Mouse (Mus musculus) small intestine, adult 2 months (tissue): Measurements from ENCODE around the gene Bcas3. TPM values are rescaled to one million over a fixed set of nuclear protein-coding genes. Genes with fewer than 3 reads are reported as not detected.

Experiments
- H3K27ac ChIP-seq: fragments of 200-500 bp; 2 replicates; pipeline ENCODE4 v1.5.1; 2012; ENCODE audit warnings: low read depth, low read length, control low read depth, inconsistent platforms; ENCODE audit not compliant: insufficient read depth
- H3K27me3 ChIP-seq: fragments of 200-500 bp; 2 replicates; pipeline ENCODE4 v1.6.1; 2012; ENCODE audit warnings: mild to moderate bottlenecking, moderate library complexity, low read length, inconsistent platforms; ENCODE audit not compliant: control insufficient read depth, insufficient read depth
- H3K36me3 ChIP-seq: fragments of 200-500 bp; 2 replicates; pipeline ENCODE4 v1.6.1; 2012; ENCODE audit warnings: mild to moderate bottlenecking, low read length, control low read depth, inconsistent platforms; ENCODE audit not compliant: control insufficient read depth, insufficient read depth
- H3K4me1 ChIP-seq: fragments of 200-500 bp; 2 replicates; pipeline ENCODE4 v1.6.1; 2012; ENCODE audit warnings: low read length, inconsistent platforms, mixed read lengths; ENCODE audit not compliant: control insufficient read depth, insufficient read depth, insufficient read length
- H3K4me3 ChIP-seq: fragments of 200-500 bp; 2 replicates; pipeline ENCODE4 v1.5.1; 2012; ENCODE audit warnings: low read depth, mild to moderate bottlenecking, control low read depth, inconsistent platforms, low read length, moderate library complexity
- CTCF ChIP-seq: fragments of 200-500 bp; IDR thresholded peaks from 2 replicates; pipeline ENCODE4 v1.5.1; 2012; ENCODE audit warnings: low read depth, mild to moderate bottlenecking, control low read depth, inconsistent platforms, low read length, moderate library complexity, mixed read lengths; ENCODE audit not compliant: insufficient replicate concordance, insufficient read length; ENCODE audit errors: extremely low read depth
- POLR2A ChIP-seq: fragments of 200-500 bp; IDR thresholded peaks from 2 replicates; pipeline ENCODE4 v1.6.1; 2012; ENCODE audit warnings: low read depth, mild to moderate bottlenecking, control low read depth, inconsistent platforms, low read length, moderate library complexity
- WGBS: fragments of 180-500 bp; shearing (Covaris S2); methylation state at CpG from one replicate; pipeline ENCODE4 v1.1.7; 2018; 5-methylcytosine and 5-hydroxymethylcytosine counted together
- polyA plus RNA-seq: library from polyadenylated mRNA; depleted of rRNA; stranded (reverse); fragments of >200 nt; gene quantifications from 2 replicates; pipeline ENCODE4 v1.2.3, GENCODE M21; 2012

Gene Bcas3
- polyA plus RNA-seq, 1 experiment, result 32.1 TPM

DNA sequence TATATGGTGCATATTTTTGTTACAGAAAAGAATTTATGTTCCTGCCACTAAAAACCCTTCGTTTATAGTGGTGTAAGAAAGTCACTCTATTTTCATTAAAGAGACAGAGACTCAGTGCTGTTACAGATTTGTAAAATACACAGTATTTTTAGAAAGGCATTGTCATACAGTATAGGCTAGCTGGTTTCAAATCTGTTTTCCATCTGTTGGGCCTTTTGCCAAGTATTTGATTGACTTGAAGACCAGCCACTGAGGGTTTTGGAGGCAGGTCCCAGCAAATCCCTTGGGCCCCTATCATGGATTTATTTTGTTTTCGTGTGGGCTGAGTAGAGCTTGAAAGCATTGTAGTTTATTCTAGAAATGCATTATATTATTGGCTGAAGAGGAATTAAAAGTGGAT, 40.1 kb upstream of the Bcas3 start:
- 7% methylated on average over 2 of the region's 2 CpGs for WGBS
- Histone ChIP-seq H3K36me3 (no peaks in the 10 kb centered on the region), H3K27ac (no peak overlapping the region), H3K4me3 (no peak overlapping the region), H3K27me3 (no peaks in the 10 kb centered on the region), H3K4me1 (no peaks in the 10 kb centered on the region; the same call in 1 of the 2 replicates)
- no peak for TF ChIP-seq POLR2A
- no peak for TF ChIP-seq CTCF

DNA sequence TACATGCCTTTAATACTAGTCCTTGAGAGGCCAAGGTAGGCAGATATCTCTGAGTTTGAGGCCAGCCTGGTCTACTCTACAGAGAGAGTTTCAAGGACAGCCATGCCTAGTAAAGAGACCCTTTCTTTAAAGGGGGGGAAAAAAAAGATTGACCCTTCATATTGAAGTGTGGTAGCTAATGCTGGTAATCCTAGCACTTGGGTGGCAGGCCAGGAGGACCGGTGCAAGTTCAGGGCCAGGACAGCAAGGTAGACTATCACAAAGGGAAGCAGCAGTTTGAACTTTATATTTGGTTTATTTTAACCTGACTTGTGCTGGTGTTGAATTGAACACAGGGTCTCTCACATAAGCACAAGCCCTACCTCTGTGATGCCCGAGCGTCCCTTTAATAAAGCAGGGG, 39.6 kb upstream of the Bcas3 start:
- TF ChIP-seq CTCF (no peak), POLR2A (no peak)
- H3K4me1 ChIP-seq, result no peaks in the 10 kb centered on the region; the same call in 1 of the 2 replicates
- WGBS, result 87% methylated on average over 3 of the region's 3 CpGs
- no peak overlapping the region for H3K4me3 ChIP-seq
- H3K36me3 ChIP-seq, result 0 out of 2 replicates have a peak, but pooled peaks cover under 1% of the 10 kb centered on the region
- H3K27ac ChIP-seq, result no peak overlapping the region
- no peaks in the 10 kb centered on the region for H3K27me3 ChIP-seq

DNA sequence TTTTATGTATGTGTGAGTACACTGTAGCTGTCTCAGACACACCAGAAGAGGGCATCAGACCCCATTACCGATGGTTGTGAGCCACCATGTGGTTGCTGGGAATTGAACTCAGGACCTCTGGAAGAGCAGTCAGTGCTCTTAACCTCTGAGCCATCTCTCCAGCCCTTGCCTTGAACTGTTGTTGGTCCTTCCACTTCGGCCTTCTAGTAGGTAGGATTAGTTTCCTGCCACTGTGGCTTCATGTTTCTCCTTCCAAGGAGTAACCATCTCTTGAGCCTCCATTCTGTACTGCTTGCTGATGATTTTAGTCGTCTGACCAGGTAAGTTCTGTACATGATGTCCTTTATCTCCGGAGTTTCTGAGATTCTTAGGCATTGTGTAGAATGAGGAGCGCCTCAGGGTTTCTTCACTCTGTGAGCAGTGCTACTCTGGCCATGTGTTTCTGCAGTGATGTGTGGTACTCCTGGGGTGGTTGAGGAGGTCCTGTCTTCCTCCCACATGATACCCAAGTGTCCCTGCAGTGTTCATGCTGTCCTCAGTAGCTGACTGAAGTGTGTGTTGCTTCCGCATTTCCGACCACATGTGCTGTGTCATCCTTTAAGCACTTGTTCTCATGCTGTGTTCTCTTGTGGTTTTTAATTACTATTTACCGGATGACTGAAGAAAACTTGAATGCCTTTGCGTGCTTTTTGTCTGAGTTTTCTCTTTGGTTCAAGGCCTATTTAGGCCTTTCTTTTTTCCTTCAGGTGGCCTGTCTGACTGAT, 29.2 kb upstream of the Bcas3 start:
- H3K27ac ChIP-seq, result peak overlapping the region; percentile 13; the same call in 1 of the 2 replicates
- H3K36me3 ChIP-seq, result 0 out of 2 replicates have a peak, but pooled peaks cover 3% of the 10 kb centered on the region
- WGBS, result 80% methylated on average over 9 of the region's 9 CpGs
- no peak overlapping the region for H3K4me3 ChIP-seq
- no peaks in the 10 kb centered on the region for H3K27me3 ChIP-seq
- TF ChIP-seq CTCF, result no peak
- H3K4me1 ChIP-seq, result no peaks in the 10 kb centered on the region

DNA sequence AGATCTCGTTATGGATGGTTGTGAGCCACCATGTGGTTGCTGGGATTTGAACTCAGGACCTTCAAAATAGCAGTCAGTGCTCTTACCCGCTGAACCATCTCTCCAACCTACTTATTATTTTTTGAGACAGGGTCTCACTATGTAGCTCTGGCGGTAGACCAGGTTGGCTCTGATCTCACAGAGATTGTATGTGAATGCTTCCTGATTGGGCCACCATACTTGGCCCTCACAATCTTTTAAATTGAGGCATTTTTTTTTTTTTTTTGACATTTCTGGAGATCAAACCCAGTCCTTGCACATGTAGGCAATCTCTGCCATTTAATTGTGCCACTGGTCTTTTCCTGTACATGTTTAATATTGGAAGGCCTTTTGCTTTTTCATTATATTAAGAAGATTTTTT, 24.2 kb upstream of the Bcas3 start:
- TF ChIP-seq CTCF (no peak), POLR2A (no peak)
- WGBS, result 100% methylated on average over 3 of the region's 3 CpGs
- Histone ChIP-seq H3K4me1 (no peaks in the 10 kb centered on the region), H3K4me3 (no peak overlapping the region), H3K27me3 (no peaks in the 10 kb centered on the region), H3K36me3 (peaks cover 18% of the 10 kb centered on the region), H3K27ac (no peak overlapping the region)

DNA sequence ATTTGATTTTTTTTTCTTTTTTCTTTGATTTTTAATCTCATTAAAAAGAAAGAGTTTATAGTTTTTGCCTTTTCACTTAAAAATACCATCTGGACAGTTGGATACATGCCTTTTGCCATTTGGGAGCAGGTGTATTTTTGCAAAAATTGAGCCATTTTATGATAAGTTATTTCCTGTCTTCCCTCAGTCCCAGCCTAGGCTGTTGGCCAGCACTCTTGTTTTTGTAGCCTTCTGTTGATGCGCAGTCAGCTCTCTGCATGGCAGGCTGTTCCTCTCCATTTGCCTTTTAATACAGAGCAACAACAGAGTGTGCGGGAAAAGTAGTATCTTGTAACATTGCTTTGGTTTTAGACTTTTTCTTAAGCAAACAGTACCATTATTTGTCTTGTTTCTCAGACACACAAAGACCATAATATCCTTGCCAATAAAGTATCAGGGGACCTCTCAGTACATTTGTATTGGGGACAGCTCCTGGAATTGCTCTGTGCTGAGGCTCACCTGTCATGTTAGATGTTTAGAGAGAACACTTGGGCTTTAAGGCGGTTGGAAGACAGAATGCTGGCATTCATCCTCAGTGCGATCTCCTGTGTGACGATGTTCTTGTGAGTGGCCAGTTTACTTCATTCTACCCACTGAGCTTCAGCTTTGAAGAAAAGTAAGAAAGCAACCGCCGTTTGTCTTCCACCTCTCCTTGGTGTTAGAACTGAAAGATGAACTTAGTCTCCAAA, 23.6 kb upstream of the Bcas3 start:
- Histone ChIP-seq H3K4me1 (no peaks in the 10 kb centered on the region), H3K36me3 (peaks cover 19% of the 10 kb centered on the region), H3K4me3 (no peak overlapping the region), H3K27me3 (no peaks in the 10 kb centered on the region), H3K27ac (no peak overlapping the region)
- TF ChIP-seq CTCF (no peak), POLR2A (no peak)
- 92% methylated on average over 7 of the region's 7 CpGs for WGBS

DNA sequence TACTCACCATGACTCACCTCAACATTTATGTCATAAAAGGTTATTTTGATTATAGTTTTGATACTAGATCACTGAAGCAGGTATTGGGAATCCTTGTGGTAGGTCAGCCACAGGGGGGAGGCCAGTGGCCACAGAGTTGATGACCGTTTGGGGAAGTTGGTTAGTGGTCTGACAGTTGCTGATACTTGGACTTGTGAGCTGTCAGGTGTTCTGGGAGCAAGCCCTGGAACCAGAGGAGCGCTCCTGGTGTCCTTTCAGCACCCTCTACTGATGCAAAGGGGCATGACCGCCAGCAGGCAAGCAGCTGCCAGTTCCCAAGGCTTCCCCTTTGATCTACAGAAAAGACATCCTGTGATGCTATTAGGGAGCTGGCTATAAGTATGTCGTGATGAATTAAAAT, 18.2 kb upstream of the Bcas3 start:
- H3K36me3 ChIP-seq, result peaks cover 28% of the 10 kb centered on the region
- no peaks in the 10 kb centered on the region for H3K4me1 ChIP-seq
- H3K27me3 ChIP-seq, result no peaks in the 10 kb centered on the region
- peak; percentile 38; the same call in 1 of the 2 replicates for TF ChIP-seq CTCF
- no peak for TF ChIP-seq POLR2A
- WGBS, result 49% methylated on average over 4 of the region's 4 CpGs
- H3K27ac ChIP-seq, result no peak overlapping the region
- H3K4me3 ChIP-seq, result no peak overlapping the region

DNA sequence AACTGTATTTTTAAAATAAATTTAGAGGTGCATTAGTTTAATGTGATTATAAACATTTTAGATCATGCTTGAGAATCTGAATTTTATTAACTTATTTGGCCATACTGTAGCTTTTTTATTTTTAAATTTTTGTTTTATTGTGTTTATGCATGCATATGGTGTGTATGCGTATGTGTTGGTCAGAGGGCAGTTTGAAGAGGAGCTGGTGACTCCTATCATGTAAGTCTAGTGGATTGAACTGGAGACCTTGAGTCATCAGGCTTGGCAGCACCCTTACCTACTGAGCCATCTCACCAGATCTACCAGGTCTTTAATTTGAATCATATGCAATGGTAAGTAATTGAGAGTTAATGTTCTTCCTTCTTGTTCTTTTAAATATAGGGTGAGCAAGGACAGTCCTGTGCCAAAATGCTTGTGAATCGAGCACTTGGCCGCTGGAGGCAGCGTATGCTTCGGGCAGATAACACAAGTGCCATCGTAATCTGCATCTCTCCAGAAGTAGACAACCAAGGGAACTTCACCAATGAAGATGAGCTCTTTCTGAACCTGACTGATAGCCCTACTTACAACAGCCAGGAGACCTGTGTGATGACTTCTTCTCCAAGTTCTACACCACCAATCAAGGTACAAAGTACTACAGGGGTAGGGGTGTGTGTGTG, 13.7 kb upstream of the Bcas3 start:
- no peak overlapping the region for H3K27ac ChIP-seq
- H3K4me1 ChIP-seq, result no peaks in the 10 kb centered on the region
- no peaks in the 10 kb centered on the region for H3K27me3 ChIP-seq
- peaks cover 30% of the 10 kb centered on the region for H3K36me3 ChIP-seq
- 94% methylated on average over 6 of the region's 6 CpGs for WGBS
- H3K4me3 ChIP-seq, result no peak overlapping the region
- TF ChIP-seq POLR2A (no peak), CTCF (no peak)
